Mouse (Mus musculus) limb, embryonic 14.5 days (tissue): ENCODE data around the gene Paqr4. TPM values are rescaled to one million over a fixed set of nuclear protein-coding genes. Genes with fewer than 3 reads are reported as not detected.

Experiments used
- ATAC-seq: fragments of 200-750 bp; cut with Nextera tagmentation; 2 replicates; pipeline ENCODE4 v1.8.0; 2017; ENCODE audit warnings: low read depth, moderate number of reproducible peaks, moderate TSS enrichment; ENCODE audit not compliant: low FRiP score
- DNase-seq: peaks from one replicate; pipeline ENCODE4 v3.0.0-alpha.2; 2015; ENCODE audit warnings: low spot score
- H3K27ac ChIP-seq: fragments of 300-500 bp; sonication (generic); replicated peaks from 2 replicates; pipeline ENCODE4 v1.5.1; 2014; ENCODE audit warnings: low read depth, mild to moderate bottlenecking, low read length, moderate library complexity, mixed read lengths
- H3K27me3 ChIP-seq: fragments of 300-500 bp; sonication (generic); 2 replicates; pipeline ENCODE4 v1.6.1; 2014; ENCODE audit warnings: low read length, mixed read lengths; ENCODE audit not compliant: control insufficient read depth, insufficient read depth
- H3K36me3 ChIP-seq: fragments of 300-500 bp; sonication (generic); 2 replicates; pipeline ENCODE4 v1.6.1; 2014; ENCODE audit warnings: mild to moderate bottlenecking, low read length, moderate library complexity, mixed read lengths; ENCODE audit not compliant: control insufficient read depth, insufficient read depth
- H3K4me1 ChIP-seq: fragments of 300-500 bp; sonication (generic); 2 replicates; pipeline ENCODE4 v1.6.1; 2014; ENCODE audit warnings: antibody characterized with exemption, low read length, mixed read lengths; ENCODE audit not compliant: control insufficient read depth, insufficient read depth
- H3K4me2 ChIP-seq: fragments of 300-500 bp; sonication (generic); replicated peaks from 2 replicates; pipeline ENCODE4 v1.6.1; 2014; ENCODE audit warnings: low read depth, mild to moderate bottlenecking, low read length, moderate library complexity; ENCODE audit not compliant: severe bottlenecking
- H3K4me3 ChIP-seq: fragments of 300-500 bp; sonication (generic); replicated peaks from 2 replicates; pipeline ENCODE4 v1.5.1; 2014; ENCODE audit warnings: low read length
- H3K9ac ChIP-seq: fragments of 300-500 bp; sonication (generic); 2 replicates; pipeline ENCODE4 v1.6.1; 2014; ENCODE audit warnings: mild to moderate bottlenecking, low read depth, low read length, moderate library complexity; ENCODE audit not compliant: severe bottlenecking
- H3K9me3 ChIP-seq: fragments of 300-500 bp; sonication (generic); 2 replicates; pipeline ENCODE4 v1.6.1; 2016; ENCODE audit warnings: low read length; ENCODE audit not compliant: control insufficient read depth
- POLR2A ChIP-seq: fragments of 200-500 bp; IDR thresholded peaks from 2 replicates; pipeline ENCODE4 v1.8.0; 2012; ENCODE audit warnings: inconsistent platforms, mild to moderate bottlenecking, moderate library complexity, borderline replicate concordance; ENCODE audit not compliant: insufficient read depth, insufficient read length; ENCODE audit errors: extremely low read depth
- WGBS: fragments of 180-500 bp; shearing (Covaris S2); extraction: QIAGEN DNeasy Blood & Tissue Kit; methylation state at CpG from one replicate; pipeline ENCODE4 v1.1.7; 2014; 5-methylcytosine and 5-hydroxymethylcytosine counted together
- polyA plus RNA-seq, 2 experiments: library from polyadenylated mRNA; depleted of rRNA in 1 of 2; stranded (reverse) in 1 of 2; unstranded in 1 of 2; fragments of >200 nt; fragmentation: Nextera tagmentation in 1 of 2; extraction: Ambion mirVana in 1 of 2; gene quantifications; 2 replicates each; pipeline versions ENCODE4 v1.2.1 to v1.2.3; 2012 to 2014

The Paqr4 gene
- polyA plus RNA-seq, 2 experiments, result 9.7 to 17.3 TPM

GRCm38 (mm10) chr17:23741359-23742209, 917 bp upstream of the Paqr4 start:
- Histone ChIP-seq H3K27ac (no peak overlapping the region), H3K36me3 (no peaks in the 10 kb centered on the region), H3K27me3 (peaks cover 78% of the 10 kb centered on the region), H3K9ac (no peak overlapping the region), H3K4me1 (peaks cover 29% of the 10 kb centered on the region), H3K4me2 (peak overlapping the region; percentile 40; the same call in 1 of the 2 replicates), H3K4me3 (peak overlapping the region; percentile 32), H3K9me3 (no peaks in the 10 kb centered on the region)
- DNase-seq (no peak), ATAC-seq (no peak)
- TF ChIP-seq POLR2A, result no peak
- 51% methylated on average over 38 of the region's 38 CpGs for WGBS

DNA sequence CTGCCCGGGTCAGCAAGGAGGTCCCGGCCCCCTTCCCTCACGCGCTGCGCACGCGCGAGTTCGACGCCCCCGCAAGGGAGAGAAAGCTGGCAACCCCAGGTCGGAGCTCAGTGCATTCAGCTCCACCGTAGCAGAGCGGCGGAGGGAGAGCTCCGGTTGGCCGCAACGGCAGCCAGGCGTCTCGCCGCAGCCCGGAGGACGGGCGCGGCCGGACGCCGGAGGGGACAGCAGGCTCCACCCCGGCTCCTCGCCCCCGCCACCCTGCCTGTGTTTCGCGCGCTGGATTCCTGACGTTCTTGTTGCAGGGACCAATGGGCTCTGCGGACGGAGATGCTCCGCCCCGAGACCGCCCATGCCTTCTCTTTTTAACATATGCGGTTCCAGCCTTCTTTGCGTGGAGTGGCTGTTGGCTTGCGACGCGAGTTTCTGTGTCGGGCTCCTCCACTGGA, 507 bp downstream of the Paqr4 start:
- peaks cover 19% of the 10 kb centered on the region for H3K4me1 ChIP-seq

GRCm38 (mm10) chr17:23739202-23740135, 1.2 kb downstream of the Paqr4 start:
- no peak for TF ChIP-seq POLR2A
- Histone ChIP-seq H3K9me3 (no peaks in the 10 kb centered on the region), H3K4me2 (peak overlapping the region; percentile 98), H3K36me3 (0 out of 2 replicates have a peak, but pooled peaks cover 2% of the 10 kb centered on the region), H3K4me1 (peaks cover 19% of the 10 kb centered on the region), H3K27me3 (peaks cover 58% of the 10 kb centered on the region), H3K4me3 (peak overlapping the region; percentile 62), H3K9ac (peak overlapping the region; percentile 66), H3K27ac (no peak overlapping the region)
- 3% methylated on average over 35 of the region's 48 CpGs for WGBS
- ATAC-seq (peak; percentile 27; the same call in 1 of the 2 replicates), DNase-seq (no peak)

More for the DNA sequence above, 507 bp downstream of the Paqr4 start:
- no peak overlapping the region for H3K27ac ChIP-seq
- peak overlapping the region; percentile 98 for H3K4me2 ChIP-seq
- DNase-seq (peak; percentile 87), ATAC-seq (peak; percentile 88)
- 0 out of 2 replicates have a peak, but pooled peaks have one; percentile 31 for TF ChIP-seq POLR2A
- WGBS, result under 1% methylated on average over 36 of the region's 46 CpGs
- peak overlapping the region; percentile 66 for H3K9ac ChIP-seq
- H3K9me3 ChIP-seq, result no peaks in the 10 kb centered on the region
- peak overlapping the region; percentile 62 for H3K4me3 ChIP-seq
- H3K27me3 ChIP-seq, result peaks cover 65% of the 10 kb centered on the region
- no peaks in the 10 kb centered on the region for H3K36me3 ChIP-seq

- WGBS, result 26% methylated on average over 2 of the region's 2 CpGs
- no peak for ATAC-seq
- no peaks in the 10 kb centered on the region for H3K9me3 ChIP-seq
- peak overlapping the region; percentile 98 for H3K4me2 ChIP-seq
- H3K27me3 ChIP-seq, result peaks cover 53% of the 10 kb centered on the region
- DNase-seq, result no peak
- no peak for TF ChIP-seq POLR2A
- H3K4me3 ChIP-seq, result peak overlapping the region; percentile 8; the same call in 1 of the 2 replicates
- no peak overlapping the region for H3K9ac ChIP-seq
- no peak overlapping the region for H3K27ac ChIP-seq
- 0 out of 2 replicates have a peak, but pooled peaks cover 7% of the 10 kb centered on the region for H3K36me3 ChIP-seq
- peaks cover 19% of the 10 kb centered on the region for H3K4me1 ChIP-seq
These were observed 1.8 kb downstream of the Paqr4 start for GRCm38 (mm10) chr17:23738836-23739201.
